Mouse (Mus musculus): ENCODE results near the gene Gm49510.
A peak's percentile ranks its signal among the peaks of the same experiment; 100 is the strongest.

The Gm49510 gene

GRCm38 (mm10) chr15:78947657-78948056 is 48.2 kb downstream of the Gm49510 start, which contains the start of gene Triobp:
Triobp (plus strand) TSS chr15:78947724.
- DNase-seq (ENCODE audit: low read depth), result no peak

GRCm38 (mm10) chr15:78948152-78948725 is 48.8 kb downstream of the Gm49510 start:
- DNase-seq (ENCODE audit: low read depth), result no peak

- no peak for DNase-seq (ENCODE audit: low read depth)
These were observed 49.4 kb downstream of the Gm49510 start for GRCm38 (mm10) chr15:78948883-78949282.

DNA sequence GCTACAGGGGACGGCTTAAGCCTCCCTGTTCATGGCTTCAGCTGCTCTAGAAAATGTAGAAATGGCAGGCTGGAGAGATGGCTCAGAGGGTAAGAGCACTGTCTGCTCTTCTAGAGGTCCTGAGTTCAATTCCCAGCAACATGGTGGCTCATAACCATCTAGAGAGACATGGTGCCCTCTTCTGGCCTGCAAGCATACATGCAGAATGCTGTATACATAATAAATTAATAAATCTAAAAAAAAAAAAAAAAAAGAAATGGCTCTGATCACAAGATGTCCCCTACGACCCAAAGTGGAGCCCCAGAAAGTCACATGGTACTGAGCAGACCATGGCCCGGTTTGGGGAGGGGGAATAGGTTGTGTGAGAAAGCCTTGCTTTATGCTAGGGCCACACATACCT is 56.2 kb downstream of the Gm49510 start:
- DNase-seq (ENCODE audit: low read depth), result peak; percentile 40

GRCm38 (mm10) chr15:78956351-78956750 is 56.9 kb downstream of the Gm49510 start:
- DNase-seq (ENCODE audit: low read depth), result peak; percentile 62

- no peak for DNase-seq (ENCODE audit: low read depth)
These were observed 57.6 kb downstream of the Gm49510 start for GRCm38 (mm10) chr15:78957021-78957420.

DNA sequence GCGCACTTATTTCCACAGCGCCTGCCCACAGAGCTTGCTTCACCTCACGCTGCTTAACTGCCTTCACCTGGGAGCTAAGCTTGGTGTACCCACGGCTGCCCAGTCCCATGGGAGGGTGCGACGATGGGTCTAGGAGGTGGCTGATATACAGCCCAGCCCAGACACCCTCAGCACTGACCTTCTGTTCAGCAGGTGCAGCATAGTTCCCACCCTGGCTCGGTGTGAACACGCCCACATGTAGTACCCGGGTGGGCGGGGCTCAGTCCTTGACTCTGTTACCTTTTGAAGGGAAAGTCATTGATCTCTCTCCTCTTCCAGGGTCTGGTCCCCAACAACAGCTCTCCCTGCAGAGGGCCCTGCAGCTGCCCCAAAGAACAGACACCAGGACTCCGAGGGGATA is 60.1 kb downstream of the Gm49510 start:
- DNase-seq (ENCODE audit: low read depth), result no peak

- peak; percentile 40 for DNase-seq (ENCODE audit: low read depth)
These were observed 60.6 kb downstream of the Gm49510 start for GRCm38 (mm10) chr15:78960088-78960487.

GRCm38 (mm10) chr15:78962885-78963284 is 63.4 kb downstream of the Gm49510 start:
- DNase-seq (ENCODE audit: low read depth), result peak; percentile 76
